Mouse (Mus musculus) megakaryocyte, embryonic 14.5 days (primary cell): ENCODE measurements around the gene Uspl1. TPM values are rescaled to one million over a fixed set of nuclear protein-coding genes. Genes with fewer than 3 reads are reported as not detected.
A peak's percentile ranks its signal among the peaks of the same experiment; 100 is the strongest.

ENCODE experiments used
- H3K27me3 ChIP-seq: replicated peaks from 2 replicates; pipeline ENCODE3; 2012; ENCODE audit warnings: inconsistent platforms
- H3K36me3 ChIP-seq: replicated peaks from 2 replicates; pipeline ENCODE3; 2012; ENCODE audit warnings: low read length, inconsistent platforms, mixed read lengths
- H3K4me1 ChIP-seq: 2 replicates; pipeline ENCODE4 v1.6.1; 2012; ENCODE audit warnings: inconsistent platforms
- H3K4me3 ChIP-seq: replicated peaks from 2 replicates; pipeline ENCODE3; 2012; ENCODE audit warnings: moderate library complexity, mild to moderate bottlenecking, inconsistent platforms
- H3K9me3 ChIP-seq: 2 replicates; pipeline ENCODE4 v1.6.1; 2012; ENCODE audit warnings: inconsistent platforms
- FLI1 ChIP-seq: IDR thresholded peaks from 2 replicates; pipeline ENCODE4 v1.6.1; 2012; ENCODE audit warnings: low read length, inconsistent platforms, mixed read lengths
- GATA1 ChIP-seq: IDR thresholded peaks from 3 replicates; pipeline ENCODE4 v1.6.1; 2012; ENCODE audit warnings: mixed read lengths, low read length, inconsistent platforms, borderline replicate concordance
- polyA plus RNA-seq: library from polyadenylated mRNA; stranded (reverse); fragments of >175 nt; gene quantifications from 2 replicates; pipeline ENCODE4 v1.2.3, GENCODE M21; 2012; ENCODE audit warnings: low replicate concordance; ENCODE audit not compliant: insufficient read depth

The Uspl1 gene
- polyA plus RNA-seq, 1 experiment, result 0.91 TPM

DNA sequence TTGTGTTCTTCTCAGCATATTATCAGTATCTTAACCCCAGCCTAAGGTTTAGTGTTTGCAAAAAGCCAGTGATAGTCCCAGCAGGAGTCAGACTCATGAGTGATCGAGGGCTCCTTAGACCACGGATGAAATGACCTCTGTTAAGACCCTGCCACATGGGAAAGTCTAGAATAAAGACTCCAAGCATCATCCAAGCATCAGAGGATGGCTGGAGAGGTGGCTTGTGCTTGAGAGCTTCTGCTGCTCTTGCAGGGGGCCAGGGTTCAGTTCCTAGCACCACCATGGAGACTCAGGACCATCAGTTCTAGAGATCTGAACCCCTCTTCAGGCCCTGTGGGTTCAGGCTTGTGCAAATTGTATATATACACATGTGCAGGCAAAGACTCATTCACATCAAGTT lies 16.1 kb upstream of the Uspl1 start:
- peaks cover 4% of the 10 kb centered on the region for H3K27me3 ChIP-seq
- H3K4me3 ChIP-seq, result no peak overlapping the region
- TF ChIP-seq FLI1 (no peak), GATA1 (no peak)
- no peaks in the 10 kb centered on the region for H3K36me3 ChIP-seq
- no peaks in the 10 kb centered on the region; the same call in 1 of the 2 replicates for H3K9me3 ChIP-seq
- peaks cover 17% of the 10 kb centered on the region for H3K4me1 ChIP-seq

DNA sequence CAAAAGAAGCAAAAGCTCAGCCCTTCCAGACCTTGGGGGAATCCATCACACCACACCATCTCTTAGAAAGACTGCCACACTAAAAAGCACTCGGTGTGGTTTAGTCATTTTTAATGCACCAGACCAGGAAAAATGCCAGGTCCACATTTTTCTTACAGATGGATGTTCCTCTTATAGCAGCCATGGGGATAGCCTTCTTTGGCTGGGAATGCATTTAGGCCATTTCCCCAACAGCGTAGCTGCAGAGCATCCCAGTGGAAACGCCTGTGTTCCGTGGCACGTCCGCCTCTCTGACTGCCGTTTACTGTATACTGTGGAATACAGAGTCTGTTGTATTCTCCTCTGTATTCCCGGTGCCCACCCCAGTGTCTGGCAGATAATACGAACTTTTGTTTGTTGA lies 15.3 kb upstream of the Uspl1 start:
- Histone ChIP-seq H3K4me3 (no peak overlapping the region), H3K9me3 (no peaks in the 10 kb centered on the region; the same call in 1 of the 2 replicates), H3K4me1 (peaks cover 16% of the 10 kb centered on the region), H3K27me3 (peaks cover 4% of the 10 kb centered on the region), H3K36me3 (no peaks in the 10 kb centered on the region)
- TF ChIP-seq GATA1, result no peak
- no peak for TF ChIP-seq FLI1

DNA sequence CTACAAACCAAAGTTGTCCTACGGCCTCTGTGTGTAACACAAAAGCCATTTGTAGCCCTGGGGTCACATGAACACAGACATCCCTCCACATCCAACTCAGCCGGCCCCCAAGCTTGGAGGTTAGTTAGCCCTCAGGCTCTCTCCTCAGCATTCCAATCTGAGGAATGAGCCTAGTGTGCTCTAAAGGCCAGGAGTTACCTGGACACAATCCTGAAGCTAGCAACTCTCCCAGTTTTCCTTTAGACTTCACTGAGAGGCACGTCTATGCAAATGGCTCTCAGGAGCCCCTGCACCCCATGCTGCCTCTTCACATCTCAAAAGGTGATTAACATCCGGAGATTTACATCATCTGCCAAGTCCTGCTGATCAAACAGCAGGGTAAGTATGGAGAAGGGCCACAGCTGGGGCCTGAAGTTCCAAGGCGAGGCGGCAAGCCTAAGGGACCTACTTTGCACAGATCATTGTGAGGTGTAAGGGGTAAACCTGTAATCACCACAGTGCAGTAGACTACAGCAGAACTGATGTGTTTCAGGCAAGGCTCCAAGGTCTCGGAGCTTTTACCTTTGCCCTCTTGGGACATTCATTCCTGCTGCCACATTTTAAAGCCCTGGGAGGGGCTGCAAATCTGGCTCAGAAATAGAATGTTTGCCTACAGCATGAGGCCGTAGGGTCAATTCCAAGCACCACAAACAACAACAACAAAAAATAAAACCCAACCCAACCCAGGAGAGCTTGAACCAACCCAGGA lies 13.1 kb upstream of the Uspl1 start:
- Histone ChIP-seq H3K9me3 (no peaks in the 10 kb centered on the region; the same call in 1 of the 2 replicates), H3K4me3 (no peak overlapping the region), H3K4me1 (peaks cover 16% of the 10 kb centered on the region), H3K36me3 (no peaks in the 10 kb centered on the region), H3K27me3 (peaks cover 4% of the 10 kb centered on the region)
- TF ChIP-seq FLI1 (no peak), GATA1 (no peak)

DNA sequence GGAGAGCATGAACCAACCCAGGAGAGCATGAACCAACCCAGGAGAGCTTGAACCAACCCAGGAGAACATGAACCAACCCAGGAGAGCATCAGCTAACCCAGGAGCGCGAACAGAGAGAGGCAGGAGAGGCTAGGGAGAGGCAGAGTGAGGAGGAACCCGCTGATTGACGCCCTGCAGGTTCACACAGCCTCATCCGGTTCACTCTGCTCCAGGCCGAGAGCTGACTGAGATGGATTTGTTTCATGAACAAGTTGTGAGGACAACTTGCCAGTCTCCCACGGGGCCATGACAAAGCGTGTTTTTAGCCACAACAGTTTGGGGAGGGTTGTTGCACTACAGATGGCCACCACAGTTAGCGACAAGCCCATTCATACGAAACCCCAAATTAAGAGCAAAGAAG lies 11.9 kb upstream of the Uspl1 start:
- H3K4me3 ChIP-seq, result peak overlapping the region; percentile 64
- H3K9me3 ChIP-seq, result no peaks in the 10 kb centered on the region; the same call in 1 of the 2 replicates
- no peak for TF ChIP-seq FLI1
- peaks cover 4% of the 10 kb centered on the region for H3K27me3 ChIP-seq
- peaks cover 16% of the 10 kb centered on the region for H3K4me1 ChIP-seq
- H3K36me3 ChIP-seq, result no peaks in the 10 kb centered on the region

- TF ChIP-seq GATA1, result no peak
- no peak for TF ChIP-seq FLI1
- Histone ChIP-seq H3K4me3 (no peak overlapping the region), H3K36me3 (no peaks in the 10 kb centered on the region), H3K4me1 (peaks cover 19% of the 10 kb centered on the region), H3K9me3 (no peaks in the 10 kb centered on the region; the same call in 1 of the 2 replicates), H3K27me3 (peaks cover 1% of the 10 kb centered on the region)
Observed at GRCm38 (mm10) chr5:149174527-149174926, 9.6 kb upstream of the Uspl1 start.

DNA sequence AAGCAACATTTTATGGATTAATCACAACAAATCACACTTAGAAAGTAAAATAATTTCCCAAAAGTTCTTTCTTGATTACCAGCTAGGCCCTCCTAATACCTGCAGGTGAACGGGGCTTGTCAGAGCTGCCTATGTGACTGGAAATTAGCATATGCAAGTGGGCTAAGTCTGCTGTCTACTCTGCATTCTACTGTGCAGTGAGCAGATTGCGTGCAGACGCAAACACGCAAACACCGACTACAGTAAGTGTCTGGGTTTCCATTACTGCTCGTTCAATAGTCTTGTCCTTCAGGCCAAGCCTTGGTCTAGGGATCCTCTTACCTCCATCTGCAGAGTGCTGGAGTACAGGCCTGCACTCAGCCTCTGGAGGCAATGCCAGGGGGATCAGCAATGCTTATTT lies 8.4 kb upstream of the Uspl1 start:
- Histone ChIP-seq H3K4me3 (no peak overlapping the region), H3K36me3 (peaks cover 8% of the 10 kb centered on the region), H3K27me3 (peaks cover 1% of the 10 kb centered on the region), H3K4me1 (peaks cover 24% of the 10 kb centered on the region), H3K9me3 (no peaks in the 10 kb centered on the region; the same call in 1 of the 2 replicates)
- TF ChIP-seq GATA1, result no peak
- TF ChIP-seq FLI1, result no peak

GRCm38 (mm10) chr5:149178095-149178494 lies 6.1 kb upstream of the Uspl1 start:
- Histone ChIP-seq H3K4me3 (no peak overlapping the region), H3K9me3 (no peaks in the 10 kb centered on the region), H3K36me3 (peaks cover 10% of the 10 kb centered on the region), H3K27me3 (no peaks in the 10 kb centered on the region), H3K4me1 (peaks cover 23% of the 10 kb centered on the region)
- no peak for TF ChIP-seq FLI1
- TF ChIP-seq GATA1, result no peak

DNA sequence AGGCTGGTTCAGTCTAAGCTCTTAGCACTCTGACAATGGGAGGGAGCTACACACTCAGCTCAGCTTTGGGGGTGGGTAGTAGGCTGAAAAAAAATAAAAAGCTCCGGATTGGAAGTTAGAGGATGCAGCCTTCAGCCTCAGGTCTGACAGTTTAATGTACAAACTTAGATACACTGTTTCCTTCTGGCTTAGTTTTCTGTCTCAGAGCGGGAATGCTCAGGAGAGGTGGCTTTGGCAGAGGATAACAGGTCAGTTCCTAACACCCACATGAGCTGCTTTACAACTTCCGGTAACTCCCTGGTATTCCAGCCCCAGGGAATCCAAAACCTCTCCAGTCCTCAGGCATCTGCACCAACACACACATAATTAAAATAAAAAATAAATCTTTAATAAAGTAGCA lies 4.3 kb upstream of the Uspl1 start:
- no peak for TF ChIP-seq GATA1
- no peak for TF ChIP-seq FLI1
- Histone ChIP-seq H3K27me3 (no peaks in the 10 kb centered on the region), H3K4me3 (no peak overlapping the region), H3K4me1 (peaks cover 17% of the 10 kb centered on the region), H3K36me3 (peaks cover 10% of the 10 kb centered on the region), H3K9me3 (no peaks in the 10 kb centered on the region)

DNA sequence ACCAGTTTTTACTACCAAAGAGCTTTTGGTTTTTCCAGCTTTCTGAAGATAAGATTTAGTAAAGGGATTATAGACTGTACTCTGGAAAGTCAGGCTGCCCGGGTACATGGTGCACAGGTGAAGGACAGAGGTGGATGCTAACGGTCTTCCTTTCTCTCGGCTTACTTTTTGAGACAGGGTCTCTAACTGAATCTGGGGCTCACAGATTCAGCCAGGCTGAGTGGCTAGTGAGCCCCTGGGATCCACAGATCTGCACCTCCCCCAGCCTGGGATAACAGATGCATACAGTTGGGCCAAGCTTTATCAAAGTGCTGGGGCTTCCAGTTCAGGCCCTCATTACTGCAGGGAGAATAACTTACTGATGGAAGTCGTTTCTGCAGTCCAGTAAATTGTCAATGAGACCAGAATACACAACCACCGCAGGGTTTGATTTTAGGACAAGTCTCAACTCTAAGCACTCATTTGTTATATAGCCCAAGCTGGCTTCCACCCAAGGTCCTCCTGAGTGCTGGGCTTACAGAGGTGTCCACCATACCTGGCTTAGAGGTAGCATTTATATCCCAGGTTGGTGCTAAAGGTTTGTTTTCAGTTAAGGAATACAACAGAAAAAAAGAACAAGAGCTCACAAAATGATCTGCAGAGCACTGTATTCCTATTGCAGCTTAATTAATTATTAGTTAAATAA lies 1.8 kb upstream of the Uspl1 start:
- TF ChIP-seq GATA1 (no peak), FLI1 (no peak)
- Histone ChIP-seq H3K4me1 (peaks cover 34% of the 10 kb centered on the region), H3K27me3 (no peaks in the 10 kb centered on the region), H3K36me3 (peaks cover 16% of the 10 kb centered on the region), H3K4me3 (no peak overlapping the region), H3K9me3 (no peaks in the 10 kb centered on the region)

DNA sequence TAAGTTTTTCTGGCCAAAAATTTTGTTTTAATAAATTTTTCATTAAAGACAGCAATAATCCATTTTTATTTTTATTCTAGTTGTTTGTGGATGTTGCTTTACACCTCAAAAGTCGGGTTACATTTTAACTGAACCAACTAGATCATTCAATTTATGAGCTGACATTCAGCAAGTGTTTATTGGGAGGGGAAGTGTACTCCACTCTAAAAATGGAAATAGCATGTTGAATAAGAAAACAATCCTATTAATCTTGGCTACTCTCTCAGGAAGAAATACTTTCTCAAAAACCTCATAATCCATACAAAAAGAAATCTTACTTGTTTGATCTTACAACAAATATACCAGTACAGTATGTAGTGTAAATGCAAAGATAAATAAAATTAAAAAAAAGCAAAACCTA lies 1.0 kb upstream of the Uspl1 start:
- Histone ChIP-seq H3K9me3 (no peaks in the 10 kb centered on the region), H3K36me3 (peaks cover 24% of the 10 kb centered on the region), H3K4me3 (peak overlapping the region; percentile 96), H3K27me3 (no peaks in the 10 kb centered on the region), H3K4me1 (peaks cover 33% of the 10 kb centered on the region)
- TF ChIP-seq FLI1, result no peak
- TF ChIP-seq GATA1, result no peak

GRCm38 (mm10) chr5:149183721-149184103 lies 438 bp upstream of the Uspl1 start:
- no peaks in the 10 kb centered on the region for H3K9me3 ChIP-seq
- H3K27me3 ChIP-seq, result no peaks in the 10 kb centered on the region
- peaks cover 33% of the 10 kb centered on the region for H3K4me1 ChIP-seq
- no peak for TF ChIP-seq FLI1
- TF ChIP-seq GATA1, result no peak
- H3K4me3 ChIP-seq, result peak overlapping the region; percentile 96
- peaks cover 28% of the 10 kb centered on the region for H3K36me3 ChIP-seq
